Mouse (Mus musculus) CH12.LX (cell line): ENCODE results near the gene Prom2. TPM values are rescaled to one million over a fixed set of nuclear protein-coding genes. Genes with fewer than 3 reads are reported as not detected.

ENCODE experiments used
- DNase-seq: peaks from one replicate; pipeline ENCODE4 v3.0.0-alpha.2; 2013; ENCODE audit errors: extremely low read depth
- H3K27ac ChIP-seq: 2 replicates; pipeline ENCODE4 v1.5.1; 2012; ENCODE audit warnings: low read depth, mild to moderate bottlenecking, control low read depth, moderate library complexity; ENCODE audit not compliant: insufficient read depth
- H3K27me3 ChIP-seq: replicated peaks from 2 replicates; pipeline ENCODE3; 2012; ENCODE audit warnings: inconsistent platforms
- H3K36me3 ChIP-seq, 2 experiments: replicated peaks in 1 of 2; 2 replicates each; pipeline versions ENCODE3 to v1.6.1; 2012; ENCODE audit warnings: inconsistent platforms in 1 of 2, low read length in 1 of 2, mild to moderate bottlenecking in 1 of 2, mixed read lengths in 1 of 2, moderate library complexity in 1 of 2; ENCODE audit not compliant: control insufficient read depth in 1 of 2, insufficient read depth in 1 of 2
- H3K4me1 ChIP-seq, 2 experiments: 2 replicates each; pipeline ENCODE4 v1.6.1; 2012; ENCODE audit warnings: inconsistent platforms in 1 of 2, moderate library complexity in 1 of 2; ENCODE audit not compliant: insufficient read depth in 2 of 2, control insufficient read depth in 1 of 2
- H3K4me2 ChIP-seq: 2 replicates; pipeline ENCODE4 v1.6.1; 2012; ENCODE audit warnings: low read depth, mild to moderate bottlenecking, control low read depth; ENCODE audit not compliant: poor library complexity, insufficient read depth, severe bottlenecking
- H3K4me3 ChIP-seq, 3 experiments: fragments of 150-350 bp in 1 of 3; sonication (generic) in 1 of 3; replicated peaks in 1 of 3; 2 replicates each; pipeline versions ENCODE3 to v1.5.1; 2011 to 2012; ENCODE audit warnings: low read depth in 2 of 3, low read length in 2 of 3, mild to moderate bottlenecking in 2 of 3, moderate library complexity in 2 of 3, control low read depth in 1 of 3, improper control_type of control experiment in 1 of 3, inconsistent platforms in 1 of 3, mixed read lengths in 1 of 3; ENCODE audit not compliant: poor library complexity in 1 of 3
- H3K79me2 ChIP-seq: replicated peaks from 2 replicates; pipeline ENCODE4 v1.6.1; 2012; ENCODE audit warnings: mild to moderate bottlenecking, moderate library complexity; ENCODE audit not compliant: control insufficient read depth, poor library complexity, insufficient read depth, severe bottlenecking; ENCODE audit errors: extremely low read depth
- H3K9ac ChIP-seq: 2 replicates; pipeline ENCODE4 v1.6.1; 2012; ENCODE audit warnings: low read depth, mild to moderate bottlenecking, control low read depth, moderate library complexity; ENCODE audit not compliant: insufficient read depth
- H3K9me3 ChIP-seq: replicated peaks from 2 replicates; pipeline ENCODE3; 2012; ENCODE audit warnings: low read length, inconsistent platforms, mixed read lengths
- BHLHE40 ChIP-seq: IDR thresholded peaks from 2 replicates; pipeline ENCODE4 v1.6.1; 2011; ENCODE audit warnings: mild to moderate bottlenecking, low read depth, low read length, improper control_type of control experiment
- CHD1 ChIP-seq: IDR thresholded peaks from 2 replicates; pipeline ENCODE4 v1.6.1; 2012; ENCODE audit warnings: low read depth, low read length, improper control_type of control experiment, inconsistent platforms
- E2F4 ChIP-seq: IDR thresholded peaks from 2 replicates; pipeline ENCODE4 v1.6.1; 2011; ENCODE audit warnings: low read depth, low read length, improper control_type of control experiment; ENCODE audit not compliant: insufficient replicate concordance
- EP300 ChIP-seq: IDR thresholded peaks from 2 replicates; pipeline ENCODE4 v1.6.1; 2011; ENCODE audit warnings: low read length, improper control_type of control experiment
- GABPA ChIP-seq: IDR thresholded peaks from 2 replicates; pipeline ENCODE4 v1.6.1; 2012; ENCODE audit warnings: low read depth, low read length, improper control_type of control experiment, inconsistent platforms; ENCODE audit not compliant: insufficient replicate concordance
- HCFC1 ChIP-seq: IDR thresholded peaks from 2 replicates; pipeline ENCODE4 v1.6.1; 2012; ENCODE audit warnings: low read depth, mild to moderate bottlenecking, inconsistent platforms, low read length, improper control_type of control experiment
- IRF4 ChIP-seq: IDR thresholded peaks from 2 replicates; pipeline ENCODE4 v1.6.1; 2014; ENCODE audit warnings: low read depth, mild to moderate bottlenecking, inconsistent platforms, low read length, improper control_type of control experiment
- JUN ChIP-seq: IDR thresholded peaks from 2 replicates; pipeline ENCODE4 v1.6.1; 2011; ENCODE audit warnings: low read depth, mild to moderate bottlenecking, low read length, improper control_type of control experiment, moderate library complexity; ENCODE audit not compliant: insufficient read depth
- JUND ChIP-seq: conservative IDR thresholded peaks from 2 replicates; pipeline ENCODE4 v1.6.1; 2011; ENCODE audit warnings: low read depth, low read length, improper control_type of control experiment
- MAFK ChIP-seq: IDR thresholded peaks from 2 replicates; pipeline ENCODE4 v1.6.1; 2011; ENCODE audit warnings: low read length, improper control_type of control experiment; ENCODE audit not compliant: insufficient replicate concordance
- MYC ChIP-seq: IDR thresholded peaks from 2 replicates; pipeline ENCODE4 v1.6.1; 2011; ENCODE audit warnings: low read depth, mild to moderate bottlenecking, improper control_type of control experiment, low read length
- NELFE ChIP-seq: IDR thresholded peaks from 2 replicates; pipeline ENCODE4 v1.6.1; 2011; ENCODE audit warnings: low read depth, low read length, improper control_type of control experiment
- NRF1 ChIP-seq: IDR thresholded peaks from 2 replicates; pipeline ENCODE4 v1.6.1; 2014; ENCODE audit warnings: low read depth, mild to moderate bottlenecking, inconsistent platforms, low read length, improper control_type of control experiment, moderate library complexity
- POLR2A ChIP-seq: IDR thresholded peaks from 2 replicates; pipeline ENCODE4 v1.6.1; 2011; ENCODE audit warnings: low read depth, mild to moderate bottlenecking, improper control_type of control experiment, low read length
- POLR2AphosphoS2 ChIP-seq: IDR thresholded peaks from 2 replicates; pipeline ENCODE4 v1.6.1; 2011; ENCODE audit warnings: low read depth, low read length, improper control_type of control experiment
- RAD21 ChIP-seq: IDR thresholded peaks from 2 replicates; pipeline ENCODE4 v1.6.1; 2011; ENCODE audit warnings: low read depth, mild to moderate bottlenecking, low read length, improper control_type of control experiment, moderate library complexity
- RCOR1 ChIP-seq: conservative IDR thresholded peaks from 2 replicates; pipeline ENCODE4 v1.6.1; 2012; ENCODE audit warnings: low read depth, mild to moderate bottlenecking, inconsistent platforms, low read length, improper control_type of control experiment
- SIN3A ChIP-seq: IDR thresholded peaks from 2 replicates; pipeline ENCODE4 v1.6.1; 2012; ENCODE audit warnings: low read length, improper control_type of control experiment, inconsistent platforms
- SMC3 ChIP-seq: IDR thresholded peaks from 2 replicates; pipeline ENCODE4 v1.6.1; 2011; ENCODE audit warnings: low read depth, low read length, improper control_type of control experiment
- TBP ChIP-seq: conservative IDR thresholded peaks from 2 replicates; pipeline ENCODE4 v1.6.1; 2011; ENCODE audit warnings: low read depth, low read length, improper control_type of control experiment
- ZC3H11A ChIP-seq: IDR thresholded peaks from 2 replicates; pipeline ENCODE4 v1.6.1; 2012; ENCODE audit warnings: low read depth, mild to moderate bottlenecking, inconsistent platforms, low read length, improper control_type of control experiment
- ZMIZ1 ChIP-seq: IDR thresholded peaks from 2 replicates; pipeline ENCODE4 v1.6.1; 2012; ENCODE audit warnings: low read depth, mild to moderate bottlenecking, inconsistent platforms, low read length, improper control_type of control experiment
- dilution Hi-C: fragments of 300-500 bp; cut with MboI; formaldehyde crosslinking; loops from 2 replicates; pipeline ENCODE4 v1.14.3; 2020; ENCODE audit warnings: low sequenced_read_pairs; ENCODE audit not compliant: extremely low pct_unique_long_range_greater_than_20kb, extremely low pct_ligation_motif_present
- in situ Hi-C: fragments of 300-500 bp; cut with MboI; formaldehyde crosslinking; loops from 3 replicates; pipeline ENCODE4 v1.14.3; 2019; ENCODE audit warnings: low sequenced_read_pairs, low pct_ligation_motif_present, low pct_unique_long_range_greater_than_20kb, mixed read lengths
- polyA plus RNA-seq: library from polyadenylated mRNA; unstranded; fragments of >175 nt; gene quantifications from 2 replicates; pipeline ENCODE4 v1.2.1, GENCODE M21; 2012; ENCODE audit warnings: low read depth; ENCODE audit not compliant: insufficient read length
- total RNA-seq, 2 experiments: library from RNA; depleted of rRNA; stranded (reverse); fragments of 300-350 nt in 1 of 2; fragments of >200 nt in 1 of 2; gene quantifications; 2 replicates each; pipeline ENCODE4 v1.2.3; 2012 to 2014

Gene Prom2
- total and polyA plus RNA-seq, 3 experiments: not detected

GRCm38 (mm10) chr2:127484476-127485170 is 56.6 kb downstream of the Prom2 start:
- Histone ChIP-seq H3K79me2 (no peaks in the 10 kb centered on the region), H3K4me3 (no peak overlapping the region), H3K9me3 (peaks cover 2% of the 10 kb centered on the region), H3K4me2 (no peak overlapping the region), H3K9ac (no peak overlapping the region), H3K27me3 (peaks cover 94% of the 10 kb centered on the region), H3K4me1 (0 out of 4 replicates have a peak, but pooled peaks cover 0 to 9% of the 10 kb centered on the region in 2 experiments), H3K27ac (no peak overlapping the region), H3K36me3 (no peaks in the 10 kb centered on the region)
- dilution Hi-C loops (no loop called here), in situ Hi-C loops (loop anchor here (25.0 kb wide), 1 partner anchor 203 kb away; no protein-coding TSS in a partner anchor)
- no peak for DNase-seq
- TF ChIP-seq EP300 (no peak), RAD21 (no peak), IRF4 (no peak), GABPA (no peak), BHLHE40 (no peak), POLR2AphosphoS2 (no peak), ZMIZ1 (no peak), MYC (no peak), JUND (no peak), SMC3 (no peak)

- Histone ChIP-seq H3K79me2 (no peaks in the 10 kb centered on the region), H3K4me3 (no peak overlapping the region), H3K36me3 (no peaks in the 10 kb centered on the region), H3K4me1 (0 out of 4 replicates have a peak, but pooled peaks cover 0 to 9% of the 10 kb centered on the region in 2 experiments), H3K27me3 (peaks cover 97% of the 10 kb centered on the region), H3K9me3 (peaks cover 2% of the 10 kb centered on the region), H3K4me2 (peak overlapping the region; percentile 1; the same call in 1 of the 2 replicates), H3K9ac (no peak overlapping the region), H3K27ac (no peak overlapping the region)
- DNase-seq: no peak
- no peak for TF ChIP-seq POLR2A
- TF ChIP-seq CHD1: no peak
- TF ChIP-seq HCFC1: no peak
- TF ChIP-seq NELFE: no peak
- no peak for TF ChIP-seq E2F4
- no peak for TF ChIP-seq POLR2AphosphoS2
- TF ChIP-seq ZMIZ1: no peak
- no peak for TF ChIP-seq SIN3A
- TF ChIP-seq TBP: no peak
- no peak for TF ChIP-seq NRF1
- TF ChIP-seq JUND: no peak
- no peak for TF ChIP-seq RCOR1
- TF ChIP-seq MAFK: no peak
- no peak for TF ChIP-seq BHLHE40
- no peak for TF ChIP-seq JUN
- no peak for TF ChIP-seq ZC3H11A
- dilution Hi-C loops: no loop called here
- in situ Hi-C loops: loop anchor here (25.0 kb wide), 1 partner anchor 204 kb away; no protein-coding TSS in a partner anchor
These were observed 58.3 kb downstream of the Prom2 start for GRCm38 (mm10) chr2:127483001-127483400.
